Mouse (Mus musculus) lung, postnatal 4 days (tissue): Measurements from ENCODE around the gene Skint7.
"Not testable (repeated sequence)": the region's sequence is repeated elsewhere in the genome, so short reads cannot be mapped to it uniquely, and the experiment has no call there.

ENCODE experiments used
- DNase-seq, 2 experiments: peaks; one replicate each; pipeline ENCODE4 v3.0.0; 2021

Gene Skint7

GRCm38 (mm10) chr4:111972623-111973022 is at the start of gene Skint7:
TSS of gene Skint7 (plus strand) at chr4:111972923.
- no peak for DNase-seq

- DNase-seq = no peak
Measured at GRCm38 (mm10) chr4:111961309-111961708, 11.4 kb upstream of the Skint7 start.

GRCm38 (mm10) chr4:111963241-111963640 is 9.5 kb upstream of the Skint7 start:
- not testable (repeated sequence) for DNase-seq

DNA sequence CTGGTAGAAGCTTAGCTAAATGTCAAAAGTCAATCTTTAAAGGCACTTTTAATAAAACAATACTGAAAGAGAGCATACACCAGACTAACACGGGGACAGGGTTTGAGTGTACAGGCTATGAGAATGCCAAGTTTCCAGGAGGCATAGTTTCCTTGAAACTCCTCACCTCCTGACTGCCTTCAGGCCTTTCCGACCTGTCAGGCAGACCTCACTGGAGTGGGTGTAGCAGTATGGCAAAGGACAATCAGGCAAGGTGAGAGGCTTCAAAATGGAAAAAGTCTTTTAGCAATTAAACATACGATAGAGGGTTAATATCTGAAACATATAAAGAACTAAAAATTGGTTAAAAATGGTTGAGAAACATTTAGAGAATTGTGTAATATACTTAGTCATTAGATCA is 9.1 kb upstream of the Skint7 start:
- no peak for DNase-seq

DNA sequence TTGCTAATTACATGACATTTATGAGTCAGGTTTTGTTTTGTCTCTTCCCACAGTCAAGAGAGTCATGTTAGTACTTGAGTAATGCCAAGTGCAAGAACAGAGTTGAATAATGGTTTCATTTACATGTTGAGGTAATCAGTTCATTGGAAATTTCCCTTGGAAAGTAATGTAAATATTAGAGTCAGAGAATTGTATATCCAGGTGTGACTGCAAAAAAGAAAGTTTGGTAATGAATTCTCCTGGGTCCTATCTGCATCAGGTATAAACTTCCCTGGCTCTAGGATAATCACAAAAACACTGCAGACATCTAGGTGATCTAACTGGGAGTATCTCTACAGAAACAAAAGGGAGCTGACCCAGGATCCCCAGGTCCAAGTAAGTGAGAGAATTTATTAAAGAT is 33.2 kb downstream of the Skint7 start, which contains the start of gene Skint1:
Gene Skint1, plus strand, starts transcription at position 301 of the 400 bp plus-strand sequence.
- no peak for DNase-seq
